Mouse (Mus musculus) kidney, adult 2 months (tissue): ENCODE data around the gene Ampd3. TPM values are rescaled to one million over a fixed set of nuclear protein-coding genes. Genes with fewer than 3 reads are reported as not detected.
A peak's percentile ranks its signal among the peaks of the same experiment; 100 is the strongest.

Experiments used
- DNase-seq: peaks from one replicate; pipeline ENCODE4 v3.0.0; 2021
- H3K27ac ChIP-seq: fragments of 200-500 bp; 2 replicates; pipeline ENCODE4 v1.5.1; 2012; ENCODE audit warnings: low read depth, low read length, control low read depth, inconsistent platforms; ENCODE audit not compliant: insufficient read depth
- H3K27me3 ChIP-seq: fragments of 200-500 bp; replicated peaks from 2 replicates; pipeline ENCODE4 v1.6.1; 2012; ENCODE audit warnings: mild to moderate bottlenecking, moderate library complexity, low read length, inconsistent platforms; ENCODE audit not compliant: control insufficient read depth, insufficient read depth
- H3K36me3 ChIP-seq: fragments of 200-500 bp; 2 replicates; pipeline ENCODE4 v1.6.1; 2012; ENCODE audit warnings: mild to moderate bottlenecking, moderate library complexity, low read length, inconsistent platforms; ENCODE audit not compliant: control insufficient read depth, insufficient read depth
- H3K4me1 ChIP-seq: fragments of 200-500 bp; 2 replicates; pipeline ENCODE4 v1.6.1; 2011; ENCODE audit warnings: low read length; ENCODE audit not compliant: control insufficient read depth, insufficient read depth
- H3K4me3 ChIP-seq: fragments of 200-500 bp; 2 replicates; pipeline ENCODE4 v1.5.1; 2011; ENCODE audit warnings: mild to moderate bottlenecking, low read depth, low read length, control low read depth; ENCODE audit not compliant: insufficient read depth
- CTCF ChIP-seq: fragments of 200-500 bp; conservative IDR thresholded peaks from 2 replicates; pipeline ENCODE4 v1.5.1; 2011; ENCODE audit warnings: low read depth, mild to moderate bottlenecking, control low read depth, low read length, moderate library complexity, mixed read lengths; ENCODE audit not compliant: insufficient read depth, insufficient read length
- POLR2A ChIP-seq: fragments of 200-500 bp; IDR thresholded peaks from one replicate; pipeline ENCODE4 v1.6.1; 2011; ENCODE audit warnings: low read depth, low read length, control low read depth
- WGBS: fragments of 180-500 bp; shearing (Covaris S2); methylation state at CpG from one replicate; pipeline ENCODE4 v1.1.7; 2018; 5-methylcytosine and 5-hydroxymethylcytosine counted together
- polyA plus RNA-seq: library from polyadenylated mRNA; depleted of rRNA; stranded (reverse); fragments of >200 nt; gene quantifications from 2 replicates; pipeline ENCODE4 v1.2.3, GENCODE M21; 2012

Gene Ampd3
- polyA plus RNA-seq, 1 experiment: 23.4 TPM

DNA sequence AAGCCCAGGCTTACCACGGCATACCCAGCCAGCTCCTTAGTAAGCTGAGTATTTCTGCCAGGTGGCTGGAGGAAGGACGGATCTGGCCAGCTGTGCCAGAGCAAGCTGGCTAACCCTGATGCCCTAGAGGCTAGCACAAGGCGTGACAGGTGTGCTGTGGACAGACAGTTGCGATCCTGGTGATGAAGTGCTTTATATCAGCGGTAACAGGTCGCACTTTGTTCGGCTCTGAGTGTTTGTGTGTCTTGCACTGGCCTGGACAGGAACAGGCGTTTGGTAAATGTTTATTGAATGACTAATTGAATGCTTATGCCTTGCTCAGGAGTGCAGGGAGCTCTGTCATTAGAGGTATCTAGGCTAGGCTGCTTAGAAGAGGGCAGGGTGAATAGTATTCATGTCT, 17.0 kb downstream of the Ampd3 start:
- peaks cover 33% of the 10 kb centered on the region for H3K4me1 ChIP-seq
- no peak overlapping the region for H3K4me3 ChIP-seq
- no peaks in the 10 kb centered on the region for H3K36me3 ChIP-seq
- peak; percentile 58 for DNase-seq
- no peaks in the 10 kb centered on the region for H3K27me3 ChIP-seq
- TF ChIP-seq POLR2A (no peak), CTCF (no peak)
- peak overlapping the region; percentile 45 for H3K27ac ChIP-seq
- WGBS: 38% methylated on average over 8 of the region's 8 CpGs

DNA sequence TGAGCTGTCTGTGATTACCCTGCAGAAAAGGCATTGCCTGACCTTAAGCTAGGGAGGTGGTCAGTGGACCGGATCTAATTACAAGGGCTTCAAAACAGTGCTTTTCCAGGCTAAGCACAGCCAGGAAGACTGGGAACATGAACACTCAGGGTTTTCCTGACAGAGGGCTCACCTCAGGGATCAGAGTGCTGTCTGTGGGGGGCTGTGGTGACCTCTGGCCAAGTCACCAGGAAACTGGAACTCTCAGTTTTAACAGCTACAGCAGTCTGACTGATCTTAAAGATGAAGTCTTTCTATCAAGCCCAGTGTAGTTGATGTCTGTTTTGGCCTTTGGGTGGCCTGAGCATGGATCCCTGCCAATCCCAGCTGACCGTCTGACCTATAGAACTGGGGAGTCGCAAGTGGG, 17.7 kb downstream of the Ampd3 start:
- TF ChIP-seq CTCF: no peak
- no peak for TF ChIP-seq POLR2A
- WGBS: 12% methylated on average over 3 of the region's 3 CpGs
- peak; percentile 90 for DNase-seq
- peak overlapping the region; percentile 74 for H3K27ac ChIP-seq
- no peaks in the 10 kb centered on the region for H3K36me3 ChIP-seq
- H3K4me1 ChIP-seq: peaks cover 33% of the 10 kb centered on the region
- no peaks in the 10 kb centered on the region for H3K27me3 ChIP-seq
- H3K4me3 ChIP-seq: no peak overlapping the region

DNA sequence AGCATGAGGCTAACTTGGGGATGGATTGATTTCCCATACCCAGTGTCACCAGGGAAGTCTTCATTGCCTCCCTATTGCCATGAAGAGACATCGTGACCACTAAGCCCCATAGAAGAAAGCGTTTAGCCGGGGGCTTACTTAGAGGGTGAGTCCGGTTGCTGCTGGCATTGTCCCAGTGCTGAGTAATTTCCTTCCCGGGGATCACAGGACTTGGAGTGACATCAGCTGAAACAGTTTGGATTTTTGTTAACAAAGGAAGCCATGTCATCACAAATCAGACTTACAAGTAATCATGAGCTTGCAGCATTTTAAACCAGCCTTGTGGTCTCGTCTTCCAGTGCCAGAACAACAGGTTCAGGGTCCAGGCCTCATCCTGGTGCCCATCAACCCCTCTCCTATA, 19.3 kb downstream of the Ampd3 start:
- peak; percentile 77 for DNase-seq
- no peak overlapping the region for H3K4me3 ChIP-seq
- H3K4me1 ChIP-seq: peaks cover 25% of the 10 kb centered on the region
- TF ChIP-seq CTCF: no peak
- no peak for TF ChIP-seq POLR2A
- 46% methylated on average over 6 of the region's 6 CpGs for WGBS
- H3K27me3 ChIP-seq: no peaks in the 10 kb centered on the region
- H3K27ac ChIP-seq: no peak overlapping the region
- no peaks in the 10 kb centered on the region for H3K36me3 ChIP-seq

DNA sequence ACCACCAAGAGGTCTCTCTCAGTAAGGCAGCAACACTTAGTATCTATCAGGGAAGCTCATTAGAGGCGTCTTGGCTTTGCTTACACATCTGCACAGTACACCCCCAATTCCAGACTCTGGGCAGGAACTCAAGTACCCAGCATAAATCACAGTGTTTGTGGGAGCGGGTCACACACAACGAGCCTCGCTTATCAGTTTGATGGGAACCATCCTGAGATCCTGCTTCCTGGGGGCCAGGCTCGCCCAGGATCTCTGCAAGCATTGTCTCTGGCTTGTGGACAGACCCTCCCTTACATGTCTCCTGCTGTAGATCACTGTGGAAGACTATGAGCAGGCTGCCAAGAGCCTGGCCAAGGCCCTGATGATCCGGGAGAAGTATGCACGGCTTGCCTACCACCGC, 22.9 kb downstream of the Ampd3 start:
- H3K4me3 ChIP-seq: no peak overlapping the region
- H3K4me1 ChIP-seq: peaks cover 13% of the 10 kb centered on the region
- no peaks in the 10 kb centered on the region for H3K27me3 ChIP-seq
- H3K36me3 ChIP-seq: no peaks in the 10 kb centered on the region
- no peak for TF ChIP-seq POLR2A
- TF ChIP-seq CTCF: no peak
- 66% methylated on average over 8 of the region's 8 CpGs for WGBS
- no peak overlapping the region for H3K27ac ChIP-seq
- DNase-seq: peak; percentile 55

DNA sequence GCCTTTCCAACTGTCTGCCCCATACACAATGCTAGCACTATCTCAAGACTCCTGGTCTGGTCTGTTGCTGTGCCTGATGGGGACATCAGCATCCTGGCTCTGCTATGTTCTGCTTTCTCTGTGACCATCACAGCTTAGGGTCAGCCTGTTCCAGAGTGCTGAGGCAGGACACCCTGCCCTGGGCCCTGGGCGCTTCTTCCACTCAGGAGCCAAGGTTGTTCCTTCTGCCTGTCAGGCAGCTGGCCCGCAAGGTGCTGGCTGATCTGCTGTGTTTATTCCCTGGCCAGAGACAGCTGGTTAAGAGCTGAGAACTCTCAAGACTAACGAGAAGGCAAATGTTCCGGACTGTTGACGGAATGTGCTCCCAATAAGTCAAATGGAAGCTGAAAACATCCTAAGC, 24.2 kb downstream of the Ampd3 start:
- Histone ChIP-seq H3K27me3 (no peaks in the 10 kb centered on the region), H3K27ac (no peak overlapping the region), H3K4me3 (no peak overlapping the region), H3K4me1 (no peaks in the 10 kb centered on the region; the same call in 1 of the 2 replicates), H3K36me3 (no peaks in the 10 kb centered on the region)
- no peak for DNase-seq
- 78% methylated on average over 5 of the region's 5 CpGs for WGBS
- no peak for TF ChIP-seq CTCF
- no peak for TF ChIP-seq POLR2A

DNA sequence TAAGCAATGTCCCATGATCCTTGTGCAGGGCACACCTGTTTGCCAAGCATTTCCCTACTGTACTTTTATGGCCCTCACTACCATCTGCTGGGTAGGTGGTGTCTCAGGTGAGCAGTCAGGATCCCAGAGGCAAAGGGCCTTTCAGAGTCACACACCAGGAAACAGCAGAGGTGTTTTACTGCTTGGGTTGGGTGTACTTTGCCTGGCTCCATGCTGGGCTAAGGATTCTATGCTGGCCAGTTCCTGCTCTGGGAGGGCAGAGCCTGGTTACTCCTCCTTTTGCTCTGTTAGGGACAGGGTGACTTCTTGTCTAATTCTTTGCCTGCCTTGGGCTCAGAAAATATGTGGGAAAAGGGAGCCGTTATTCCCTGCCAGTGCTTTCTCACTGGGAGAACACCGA, 24.8 kb downstream of the Ampd3 start:
- no peak for TF ChIP-seq POLR2A
- TF ChIP-seq CTCF: no peak
- H3K4me1 ChIP-seq: no peaks in the 10 kb centered on the region; the same call in 1 of the 2 replicates
- WGBS: 65% methylated on average over 2 of the region's 2 CpGs
- H3K4me3 ChIP-seq: no peak overlapping the region
- H3K36me3 ChIP-seq: no peaks in the 10 kb centered on the region
- H3K27ac ChIP-seq: no peak overlapping the region
- H3K27me3 ChIP-seq: no peaks in the 10 kb centered on the region
- DNase-seq: no peak

DNA sequence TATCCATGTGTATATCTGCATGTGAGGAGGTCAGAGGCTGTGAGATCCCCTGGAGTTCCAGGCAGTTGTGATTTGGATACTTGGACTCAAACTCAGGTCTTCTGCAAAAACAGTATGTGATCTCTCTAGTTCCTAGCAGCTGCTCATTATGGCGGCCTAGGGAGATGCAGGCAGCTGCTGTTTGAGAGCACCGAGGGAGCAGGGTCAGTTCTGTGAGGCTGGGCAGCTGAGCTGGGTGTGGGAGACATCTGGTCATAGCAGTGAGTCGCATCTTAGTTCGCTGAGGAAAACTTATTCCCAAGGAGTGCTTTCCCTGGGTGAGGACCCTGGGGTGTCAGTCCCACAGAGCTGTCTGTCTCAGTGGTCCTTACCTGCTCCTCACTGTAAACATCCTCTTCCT, 26.7 kb downstream of the Ampd3 start:
- no peaks in the 10 kb centered on the region for H3K36me3 ChIP-seq
- 81% methylated on average over 4 of the region's 4 CpGs for WGBS
- H3K4me1 ChIP-seq: no peaks in the 10 kb centered on the region; the same call in 1 of the 2 replicates
- H3K4me3 ChIP-seq: no peak overlapping the region
- DNase-seq: no peak
- TF ChIP-seq POLR2A (no peak), CTCF (no peak)
- no peaks in the 10 kb centered on the region for H3K27me3 ChIP-seq
- no peak overlapping the region for H3K27ac ChIP-seq
